Mouse (Mus musculus): ENCODE data around the gene Acsl5. TPM values are rescaled to one million over a fixed set of nuclear protein-coding genes. Genes with fewer than 3 reads are reported as not detected.
A peak's percentile ranks its signal among the peaks of the same experiment; 100 is the strongest.

Gene Acsl5
- polyA plus RNA-seq, 1 experiment from 2014 or later: 9.9 TPM

DNA sequence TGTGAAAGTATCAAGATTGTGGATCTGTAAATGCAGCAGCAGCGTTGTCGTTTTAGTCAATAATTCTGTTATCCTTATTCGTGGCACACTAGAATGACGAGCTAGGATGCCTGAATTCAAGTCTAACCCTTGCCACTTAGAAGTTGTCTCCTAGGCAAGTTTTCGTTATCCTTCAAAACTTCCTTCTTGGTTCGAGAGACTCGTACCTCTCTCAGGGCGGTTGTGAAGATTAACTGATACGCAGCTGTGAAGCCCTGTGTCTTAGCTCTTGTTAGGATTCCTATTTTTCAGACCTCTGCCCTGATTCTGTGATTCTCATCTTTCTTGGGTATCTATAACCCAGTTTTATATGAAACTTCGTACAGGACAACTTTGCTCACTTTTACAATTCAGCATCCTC is 65.2 kb downstream of the Acsl5 start:
- Histone ChIP-seq H3K4me1 (peaks cover 30% of the 10 kb centered on the region), H3K9ac (replicated peaks) (no peak overlapping the region), H3K36me3 (no peaks in the 10 kb centered on the region; the same call in 1 of the 2 replicates), H3K4me3 (peak overlapping the region; percentile 86), H3K9me3 (no peaks in the 10 kb centered on the region), H3K27ac (replicated peaks) (no peak overlapping the region), H3K27me3 (no peaks in the 10 kb centered on the region), H3K4me2 (replicated peaks) (peak overlapping the region; percentile 89)
- no peak for ATAC-seq (replicated peaks)
- 56% methylated on average over 10 of the region's 10 CpGs for WGBS

DNA sequence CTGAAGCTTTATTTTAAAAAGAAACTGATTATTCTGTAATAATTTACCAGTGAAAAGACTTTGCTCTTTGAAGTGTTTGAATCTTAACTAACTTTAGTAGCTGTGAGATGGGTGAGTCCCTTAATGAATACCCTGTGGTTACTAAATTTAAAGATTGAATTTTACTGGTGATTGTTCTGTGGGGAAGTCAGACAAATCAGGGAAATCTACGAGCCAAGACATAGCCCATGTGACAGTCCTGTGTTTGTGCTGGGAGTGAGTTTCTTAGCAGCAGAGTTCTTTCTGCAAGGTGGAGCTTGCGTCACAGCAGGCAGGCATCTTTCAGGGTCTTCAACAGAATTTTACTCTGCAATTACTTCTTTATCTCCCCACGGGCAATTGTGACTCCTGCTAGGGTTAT is 67.3 kb downstream of the Acsl5 start:
- H3K9me3 ChIP-seq: no peaks in the 10 kb centered on the region
- no peaks in the 10 kb centered on the region; the same call in 1 of the 2 replicates for H3K36me3 ChIP-seq
- no peak overlapping the region for H3K4me2 ChIP-seq (replicated peaks)
- 72% methylated on average over 3 of the region's 3 CpGs for WGBS
- no peak overlapping the region for H3K4me3 ChIP-seq
- H3K27me3 ChIP-seq: no peaks in the 10 kb centered on the region
- no peak overlapping the region for H3K27ac ChIP-seq (replicated peaks)
- H3K9ac ChIP-seq (replicated peaks): no peak overlapping the region
- peaks cover 22% of the 10 kb centered on the region for H3K4me1 ChIP-seq
- ATAC-seq (replicated peaks): no peak

DNA sequence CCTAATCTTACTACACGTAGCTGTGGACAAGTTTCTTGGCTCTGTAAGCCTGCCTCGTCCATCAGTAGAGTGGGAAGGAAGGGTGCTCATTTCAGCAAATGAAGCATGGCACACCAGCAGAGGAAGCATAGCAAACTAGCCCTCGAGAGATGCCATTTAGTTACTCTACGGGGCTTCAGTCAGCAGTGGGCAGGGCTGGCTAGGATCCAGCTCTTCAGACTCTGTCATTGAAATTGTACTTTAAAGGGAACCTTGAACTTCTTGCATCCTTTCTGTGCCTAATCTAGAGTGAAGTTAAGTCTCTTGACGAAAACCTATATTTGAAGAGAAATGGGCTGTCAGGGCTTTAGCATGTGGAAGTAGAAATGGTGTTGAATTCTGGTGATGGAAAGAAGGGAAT is 67.8 kb downstream of the Acsl5 start:
- Histone ChIP-seq H3K9me3 (no peaks in the 10 kb centered on the region), H3K27me3 (no peaks in the 10 kb centered on the region), H3K27ac (replicated peaks) (no peak overlapping the region), H3K4me3 (no peak overlapping the region), H3K9ac (replicated peaks) (no peak overlapping the region), H3K36me3 (no peaks in the 10 kb centered on the region; the same call in 1 of the 2 replicates), H3K4me2 (replicated peaks) (no peak overlapping the region), H3K4me1 (peaks cover 17% of the 10 kb centered on the region)
- WGBS: 59% methylated on average over 5 of the region's 5 CpGs
- no peak for ATAC-seq (replicated peaks)

DNA sequence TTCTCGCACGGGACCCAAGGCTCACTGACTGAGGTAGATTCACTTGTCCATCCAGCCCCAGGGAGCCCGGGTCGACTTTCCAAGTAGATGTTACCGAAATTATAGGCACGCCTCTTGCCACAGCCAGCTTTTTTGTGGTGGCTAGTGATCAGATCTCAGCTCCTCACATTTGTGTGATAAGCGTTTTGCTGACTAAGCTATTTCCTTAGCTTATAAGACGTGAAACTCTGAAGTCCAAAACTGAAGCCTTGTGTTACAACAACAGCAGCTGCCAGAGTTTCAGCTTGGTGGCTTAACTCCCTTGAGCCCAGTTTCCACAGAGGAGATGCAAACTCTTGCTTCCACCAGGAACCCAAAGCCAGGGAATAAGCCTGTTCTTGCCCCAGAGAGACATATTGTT is 70.9 kb downstream of the Acsl5 start:
- no peak overlapping the region for H3K9ac ChIP-seq (replicated peaks)
- H3K4me2 ChIP-seq (replicated peaks): no peak overlapping the region
- H3K9me3 ChIP-seq: no peaks in the 10 kb centered on the region
- H3K27ac ChIP-seq (replicated peaks): no peak overlapping the region
- H3K36me3 ChIP-seq: no peaks in the 10 kb centered on the region; the same call in 1 of the 2 replicates
- 92% methylated on average over 8 of the region's 8 CpGs for WGBS
- no peaks in the 10 kb centered on the region for H3K4me1 ChIP-seq
- no peaks in the 10 kb centered on the region for H3K27me3 ChIP-seq
- H3K4me3 ChIP-seq: no peak overlapping the region
- ATAC-seq (replicated peaks): no peak

DNA sequence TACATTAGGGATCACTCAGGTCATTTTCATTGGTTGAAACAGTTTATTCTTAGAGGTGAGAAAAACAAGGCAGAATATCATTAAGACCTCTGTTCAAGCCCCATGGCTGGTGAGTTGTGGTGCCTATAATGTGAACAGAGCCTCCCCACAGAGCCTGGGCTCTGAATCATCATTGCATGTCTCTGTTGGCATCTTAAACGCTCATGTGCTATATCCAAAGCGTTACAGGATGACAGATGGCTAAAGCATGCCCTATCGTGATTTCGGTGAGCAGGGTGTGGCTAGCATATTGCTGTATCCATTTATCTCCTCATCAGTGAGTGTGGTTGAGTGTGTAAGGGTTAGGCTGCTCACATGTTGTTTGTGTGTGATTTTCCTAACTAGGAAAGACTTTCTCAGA is 75.8 kb downstream of the Acsl5 start:
- Histone ChIP-seq H3K36me3 (peaks cover 18% of the 10 kb centered on the region), H3K27ac (replicated peaks) (no peak overlapping the region), H3K4me2 (replicated peaks) (no peak overlapping the region), H3K27me3 (no peaks in the 10 kb centered on the region), H3K4me1 (no peaks in the 10 kb centered on the region), H3K9me3 (no peaks in the 10 kb centered on the region), H3K4me3 (no peak overlapping the region), H3K9ac (replicated peaks) (no peak overlapping the region)
- 82% methylated on average over 4 of the region's 4 CpGs for WGBS
- no peak for ATAC-seq (replicated peaks)

DNA sequence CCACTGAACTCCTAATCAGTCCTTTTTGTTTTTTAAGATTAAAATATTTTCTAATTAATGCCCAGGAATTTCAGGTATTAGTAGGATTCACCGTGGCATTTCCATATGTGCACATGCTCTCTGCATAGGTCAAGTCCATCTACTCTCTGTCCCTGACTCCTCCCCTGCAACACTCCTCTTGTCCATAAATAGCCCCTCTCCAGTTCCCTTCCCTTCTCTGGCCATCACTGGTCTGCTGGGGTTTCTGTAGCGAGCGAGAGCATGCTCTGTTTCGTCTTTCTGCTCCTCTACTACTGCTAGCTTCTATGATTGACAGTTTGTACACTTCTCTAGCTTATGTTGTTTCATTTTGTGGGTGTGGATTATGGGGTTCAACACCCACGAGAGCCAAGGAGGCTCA is 80.0 kb downstream of the Acsl5 start:
- H3K4me1 ChIP-seq: peaks cover 5% of the 10 kb centered on the region
- ATAC-seq (replicated peaks): no peak
- H3K4me2 ChIP-seq (replicated peaks): no peak overlapping the region
- H3K9me3 ChIP-seq: no peaks in the 10 kb centered on the region
- H3K9ac ChIP-seq (replicated peaks): no peak overlapping the region
- no peaks in the 10 kb centered on the region for H3K27me3 ChIP-seq
- peaks cover 18% of the 10 kb centered on the region; the same call in 1 of the 2 replicates for H3K36me3 ChIP-seq
- no peak overlapping the region for H3K4me3 ChIP-seq
- no peak overlapping the region for H3K27ac ChIP-seq (replicated peaks)
- 91% methylated on average over 5 of the region's 5 CpGs for WGBS

DNA sequence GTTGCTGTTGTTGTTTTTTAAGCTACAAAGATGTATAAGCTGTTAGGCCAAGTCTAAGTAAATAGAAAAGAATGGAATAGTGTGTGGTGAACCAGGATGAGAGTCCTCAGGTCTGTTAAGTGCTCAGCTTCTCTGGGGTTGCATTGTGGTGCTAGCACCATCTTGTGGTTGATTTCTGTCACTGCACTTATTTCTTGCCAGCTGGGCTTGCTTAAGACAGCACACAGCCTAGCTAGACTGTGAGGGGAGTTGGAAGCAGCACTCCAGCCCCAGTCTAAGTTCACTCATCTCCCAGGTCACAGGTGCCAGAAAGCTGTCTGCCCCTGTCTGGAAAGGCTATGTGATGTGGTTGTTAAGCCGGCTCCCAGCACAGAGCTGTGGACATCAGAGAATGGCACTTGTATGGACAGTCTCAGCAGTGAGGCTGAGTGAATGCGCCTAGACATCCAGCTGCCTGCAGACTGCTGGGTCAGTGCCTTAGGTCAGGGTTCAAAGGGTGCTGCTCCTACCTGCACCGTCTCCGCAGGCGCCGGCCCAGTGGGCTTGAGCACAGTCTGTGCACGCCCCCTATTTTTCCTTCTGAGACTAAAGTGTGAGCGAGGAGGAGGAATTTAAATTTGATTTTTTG is 81.0 kb downstream of the Acsl5 start:
- ATAC-seq (replicated peaks): peak; percentile 76
- WGBS: 86% methylated on average over 8 of the region's 8 CpGs
- Histone ChIP-seq H3K27ac (replicated peaks) (no peak overlapping the region), H3K4me2 (replicated peaks) (no peak overlapping the region), H3K9me3 (no peaks in the 10 kb centered on the region), H3K27me3 (no peaks in the 10 kb centered on the region), H3K4me3 (no peak overlapping the region), H3K4me1 (peaks cover 5% of the 10 kb centered on the region), H3K36me3 (peaks cover 18% of the 10 kb centered on the region; the same call in 1 of the 2 replicates), H3K9ac (replicated peaks) (no peak overlapping the region)

DNA sequence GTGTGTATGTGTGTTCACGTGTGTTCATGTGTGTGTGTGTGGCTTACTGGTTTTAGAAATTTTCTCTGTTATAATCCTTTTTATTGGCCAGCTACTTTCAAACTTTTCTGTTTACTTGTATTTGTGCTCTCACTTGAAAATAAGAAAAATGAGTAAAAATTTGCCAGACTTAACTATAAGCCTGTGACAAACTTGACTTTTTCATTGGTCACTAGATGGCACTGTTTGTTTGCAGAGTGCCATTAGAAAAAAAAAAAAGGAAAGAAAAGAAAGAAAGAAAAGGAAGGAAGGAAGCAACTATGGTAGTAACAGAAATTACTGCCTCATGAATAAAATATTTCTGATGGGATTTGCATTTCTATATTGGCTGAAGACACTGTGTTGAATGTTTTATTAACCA is 84.1 kb downstream of the Acsl5 start:
- WGBS: 97% methylated on average over 1 of the region's 1 CpGs

DNA sequence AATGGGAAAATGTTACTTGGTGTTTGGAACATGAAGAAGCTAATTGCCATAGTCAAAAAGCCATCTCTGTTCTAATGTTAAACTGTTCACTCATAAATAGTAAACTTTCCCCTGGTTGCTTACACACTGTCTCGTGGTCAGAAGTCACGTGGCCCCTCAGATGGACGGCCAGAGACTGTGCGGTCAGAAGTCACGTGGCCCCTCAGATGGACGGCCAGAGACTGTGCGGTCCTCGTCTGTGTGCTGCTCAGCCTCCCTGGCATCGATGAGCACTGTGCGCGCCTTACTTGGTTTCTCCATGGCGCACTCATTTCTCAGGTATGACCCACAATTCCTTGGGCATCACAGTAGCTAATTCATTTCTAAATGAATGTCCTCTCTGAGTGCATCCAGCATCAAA is 84.7 kb downstream of the Acsl5 start:
- H3K4me3 ChIP-seq: no peak overlapping the region
- no peak overlapping the region for H3K4me2 ChIP-seq (replicated peaks)
- no peak overlapping the region for H3K27ac ChIP-seq (replicated peaks)
- H3K9me3 ChIP-seq: no peaks in the 10 kb centered on the region
- H3K27me3 ChIP-seq: no peaks in the 10 kb centered on the region
- ATAC-seq (replicated peaks): no peak
- 84% methylated on average over 12 of the region's 12 CpGs for WGBS
- peaks cover 5% of the 10 kb centered on the region for H3K4me1 ChIP-seq
- no peak overlapping the region for H3K9ac ChIP-seq (replicated peaks)
- no peaks in the 10 kb centered on the region for H3K36me3 ChIP-seq

More for the DNA sequence above, 84.1 kb downstream of the Acsl5 start:
- Histone ChIP-seq H3K9me3 (no peaks in the 10 kb centered on the region), H3K9ac (replicated peaks) (no peak overlapping the region), H3K27me3 (no peaks in the 10 kb centered on the region), H3K27ac (replicated peaks) (no peak overlapping the region), H3K36me3 (no peaks in the 10 kb centered on the region; the same call in 1 of the 2 replicates), H3K4me3 (no peak overlapping the region), H3K4me1 (peaks cover 5% of the 10 kb centered on the region), H3K4me2 (replicated peaks) (no peak overlapping the region)
- no peak; the same call in 1 of the 2 replicates for ATAC-seq (replicated peaks)

DNA sequence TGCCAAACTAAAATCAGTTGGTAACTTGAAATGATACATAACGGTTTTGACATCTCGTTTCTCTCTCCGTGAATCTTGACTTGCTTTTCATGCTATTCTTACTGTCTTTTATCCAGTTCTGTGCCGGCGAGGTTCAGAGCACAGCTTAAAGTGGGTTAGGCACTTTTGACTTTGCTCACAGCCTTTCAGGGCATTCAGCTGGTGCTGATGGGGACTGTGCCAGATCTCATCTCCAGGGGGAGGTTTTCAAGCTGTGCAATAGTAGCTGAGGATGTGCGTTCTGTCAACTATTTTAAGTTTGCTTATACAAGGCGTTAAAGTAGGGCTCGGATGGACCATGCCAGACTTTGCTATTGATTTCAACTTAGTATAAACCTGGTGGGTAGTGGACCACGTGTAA is 85.3 kb downstream of the Acsl5 start:
- Histone ChIP-seq H3K27me3 (no peaks in the 10 kb centered on the region), H3K9ac (replicated peaks) (no peak overlapping the region), H3K4me3 (no peak overlapping the region), H3K27ac (replicated peaks) (no peak overlapping the region), H3K9me3 (no peaks in the 10 kb centered on the region), H3K4me2 (replicated peaks) (no peak overlapping the region), H3K4me1 (peaks cover 5% of the 10 kb centered on the region), H3K36me3 (no peaks in the 10 kb centered on the region)
- no peak for ATAC-seq (replicated peaks)
- 66% methylated on average over 9 of the region's 9 CpGs for WGBS

DNA sequence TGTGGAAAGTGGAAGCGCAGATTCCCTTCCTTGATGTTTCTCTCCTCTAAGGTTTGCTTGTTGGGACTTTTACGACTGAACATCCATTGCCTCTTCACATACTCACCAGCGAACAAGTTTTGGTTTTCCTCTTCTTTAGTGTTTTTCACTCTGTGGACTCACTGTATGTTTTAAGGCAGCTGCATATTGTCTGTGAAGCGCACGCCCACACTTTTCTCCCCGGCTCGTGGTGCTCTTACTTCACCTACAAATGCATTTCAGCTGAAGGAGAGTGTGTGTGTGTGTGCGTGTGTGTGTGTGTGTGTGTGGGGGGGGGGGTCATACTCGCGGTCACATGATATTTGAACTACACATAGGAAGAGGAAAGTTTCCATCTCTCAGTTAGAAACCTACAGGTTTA is 85.9 kb downstream of the Acsl5 start:
- H3K27me3 ChIP-seq: no peaks in the 10 kb centered on the region
- H3K9me3 ChIP-seq: no peaks in the 10 kb centered on the region
- no peak overlapping the region for H3K27ac ChIP-seq (replicated peaks)
- WGBS: 92% methylated on average over 10 of the region's 10 CpGs
- no peak overlapping the region for H3K9ac ChIP-seq (replicated peaks)
- H3K4me1 ChIP-seq: peaks cover 5% of the 10 kb centered on the region
- no peak overlapping the region for H3K4me3 ChIP-seq
- H3K4me2 ChIP-seq (replicated peaks): no peak overlapping the region
- H3K36me3 ChIP-seq: no peaks in the 10 kb centered on the region
- ATAC-seq (replicated peaks): no peak

DNA sequence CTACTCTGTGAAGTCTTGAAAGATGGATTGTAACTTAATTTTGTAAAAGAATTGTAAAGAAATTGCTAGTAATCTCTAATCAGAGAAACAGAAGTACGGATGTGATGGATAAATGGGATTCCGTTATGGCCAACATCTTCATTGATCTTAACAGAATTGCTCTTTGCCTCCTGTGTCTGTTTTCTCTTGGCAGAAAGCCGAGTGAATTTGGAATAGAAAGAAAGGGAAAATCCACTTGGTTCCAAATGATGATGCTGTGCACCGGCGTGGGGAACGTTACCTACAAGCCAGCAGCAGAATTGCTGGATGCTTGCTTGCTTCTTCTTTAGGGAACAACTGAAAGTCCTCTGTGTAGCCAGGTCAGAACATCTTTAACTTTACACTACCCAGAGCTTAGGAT is 88.8 kb downstream of the Acsl5 start:
- no peak overlapping the region for H3K27ac ChIP-seq (replicated peaks)
- H3K27me3 ChIP-seq: no peaks in the 10 kb centered on the region
- no peak overlapping the region for H3K9ac ChIP-seq (replicated peaks)
- no peak for ATAC-seq (replicated peaks)
- H3K9me3 ChIP-seq: no peaks in the 10 kb centered on the region
- WGBS: 77% methylated on average over 6 of the region's 6 CpGs
- H3K4me1 ChIP-seq: peaks cover 5% of the 10 kb centered on the region
- H3K36me3 ChIP-seq: no peaks in the 10 kb centered on the region
- no peak overlapping the region for H3K4me2 ChIP-seq (replicated peaks)
- H3K4me3 ChIP-seq: no peak overlapping the region

DNA sequence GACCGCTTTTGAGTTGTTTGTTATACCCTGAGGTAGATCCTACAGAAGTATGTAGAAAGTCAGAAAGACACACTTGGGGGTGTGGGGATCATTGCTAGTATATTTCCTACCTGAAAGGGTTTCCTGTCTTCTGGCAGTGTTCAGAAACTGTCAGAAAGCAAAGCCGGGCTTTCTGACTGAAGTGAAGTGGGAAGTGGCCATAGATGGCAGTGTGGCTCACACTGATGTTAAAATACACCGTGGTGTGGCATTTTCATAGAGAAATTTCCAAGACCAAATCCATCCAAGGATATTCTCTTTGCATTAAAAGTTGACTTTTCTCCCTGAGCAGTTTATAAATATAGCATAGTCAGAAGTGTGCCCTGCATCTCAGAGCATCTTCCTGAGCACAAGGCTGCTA is 89.6 kb downstream of the Acsl5 start:
- WGBS: 75% methylated on average over 3 of the region's 3 CpGs

More for the DNA sequence above, 89.6 kb downstream of the Acsl5 start:
- no peak for ATAC-seq (replicated peaks)
- no peak overlapping the region for H3K4me3 ChIP-seq
- H3K27ac ChIP-seq (replicated peaks): no peak overlapping the region
- H3K4me2 ChIP-seq (replicated peaks): no peak overlapping the region
- no peaks in the 10 kb centered on the region for H3K27me3 ChIP-seq
- H3K9ac ChIP-seq (replicated peaks): no peak overlapping the region
- no peaks in the 10 kb centered on the region for H3K36me3 ChIP-seq
- peaks cover 4% of the 10 kb centered on the region for H3K4me1 ChIP-seq
- no peaks in the 10 kb centered on the region for H3K9me3 ChIP-seq
